Mouse (Mus musculus): Measurements from ENCODE around the gene Slc4a11. TPM values are rescaled to one million over a fixed set of nuclear protein-coding genes. Genes with fewer than 3 reads are reported as not detected.

Gene Slc4a11
- polyA plus RNA-seq (2015; fragmentation: Nextera tagmentation; extraction: Ambion mirVana): 0.86 and 1.8 TPM in 2 replicates

- peak within 1 kb of the TSS; percentile 100 for H3K4me2 ChIP-seq (ENCODE audit: low read length)
- peak within 1 kb of the TSS; percentile 59 for H3K9ac ChIP-seq (replicated peaks; ENCODE audit: low read depth, low read length)
- peak within 1 kb of the TSS; percentile 57 for H3K4me3 ChIP-seq (replicated peaks; ENCODE audit: low read length)
- H3K9me3 ChIP-seq (ENCODE audit: control insufficient read depth, low read length): no peaks in the 10 kb centered on the region
- peaks cover 13% of the 10 kb centered on the region for H3K27me3 ChIP-seq (replicated peaks; ENCODE audit: control insufficient read depth, insufficient read depth, low read length)
- H3K27ac ChIP-seq (ENCODE audit: low read length): no peak within 1 kb of the TSS
- WGBS: under 1% methylated on average over 65 of the region's 65 CpGs
- no peaks in the 10 kb centered on the region for H3K36me3 ChIP-seq (ENCODE audit: control insufficient read depth, insufficient read depth)
- H3K4me1 ChIP-seq (replicated peaks; ENCODE audit: control insufficient read depth, insufficient read depth, low read length): peaks cover 17% of the 10 kb centered on the region
- ATAC-seq: peak; percentile 66
These were observed at the start of gene Slc4a11 for GRCm38 (mm10) chr2:130697153-130697810. Gene Slc4a11, minus strand, starts transcription at chr2:130697519.

DNA sequence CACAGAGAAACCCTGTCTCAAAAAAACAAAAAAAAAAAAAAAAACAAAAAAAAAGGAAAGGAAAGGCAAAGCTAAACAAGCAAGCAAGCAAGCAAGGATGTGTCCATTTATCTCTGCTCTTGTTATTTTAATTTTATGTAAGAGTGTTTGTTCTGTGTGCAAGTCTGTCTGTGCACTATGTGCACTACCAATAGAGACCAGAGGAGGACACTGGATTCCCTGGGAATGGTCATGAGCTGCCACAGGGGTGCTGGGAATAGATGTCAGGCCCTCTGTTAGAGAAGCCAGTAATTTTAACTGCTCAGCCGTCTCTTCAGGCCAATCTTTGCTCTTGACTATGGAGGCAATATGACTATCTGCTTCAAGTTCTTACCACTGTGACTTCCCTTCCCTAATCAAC lies 46.3 kb upstream of the Slc4a11 start:
- Histone ChIP-seq H3K4me2 (ENCODE audit: low read length) (no peak overlapping the region), H3K27ac (ENCODE audit: low read length) (no peak overlapping the region), H3K4me3 (replicated peaks; ENCODE audit: low read length) (no peak overlapping the region), H3K9me3 (ENCODE audit: control insufficient read depth, low read length) (no peaks in the 10 kb centered on the region), H3K36me3 (ENCODE audit: control insufficient read depth, insufficient read depth) (peaks cover 66% of the 10 kb centered on the region), H3K9ac (replicated peaks; ENCODE audit: low read depth, low read length) (no peak overlapping the region), H3K27me3 (replicated peaks; ENCODE audit: control insufficient read depth, insufficient read depth, low read length) (no peaks in the 10 kb centered on the region), H3K4me1 (replicated peaks; ENCODE audit: control insufficient read depth, insufficient read depth, low read length) (no peaks in the 10 kb centered on the region)
- no peak for ATAC-seq
- WGBS: 100% methylated on average over 1 of the region's 1 CpGs

DNA sequence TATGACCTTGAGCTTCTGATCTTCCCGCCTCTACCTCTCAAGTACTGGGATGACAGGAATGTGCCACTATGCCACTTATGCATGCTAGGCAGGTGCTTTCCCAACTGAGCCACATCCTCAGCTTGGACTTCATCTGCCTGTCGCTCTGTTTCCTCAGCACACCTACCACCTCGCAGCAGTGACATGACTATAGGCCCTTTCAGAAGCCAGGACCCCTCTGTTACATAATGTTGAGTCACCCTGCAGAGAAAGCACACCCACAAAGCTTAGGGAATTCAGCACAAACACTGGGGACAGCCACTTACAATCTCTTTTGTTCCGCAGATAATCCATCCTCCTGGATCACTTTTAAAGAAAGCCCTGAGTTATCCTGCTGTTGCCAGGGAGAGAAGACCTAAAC lies 42.8 kb upstream of the Slc4a11 start:
- H3K9ac ChIP-seq (replicated peaks; ENCODE audit: low read depth, low read length): no peak overlapping the region

DNA sequence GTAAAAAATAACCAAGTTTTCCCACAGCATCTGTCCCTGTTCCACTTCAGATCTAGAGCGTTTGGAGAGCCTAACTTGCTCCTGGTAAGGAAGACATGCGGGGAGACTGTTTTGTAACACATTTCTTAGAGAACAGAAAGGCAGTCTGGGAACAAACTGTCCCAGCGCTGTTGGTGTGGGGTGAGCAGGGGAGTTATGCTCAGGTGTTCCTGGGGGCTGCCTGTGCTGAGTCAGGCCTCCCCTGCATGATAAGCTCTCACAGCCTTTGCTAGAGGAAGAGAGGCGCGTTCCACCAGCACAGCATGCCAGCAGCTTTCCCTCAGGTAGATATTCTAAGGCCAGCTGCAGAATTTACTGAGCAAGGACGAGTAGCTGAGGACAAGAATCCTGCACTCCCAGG lies 40.7 kb upstream of the Slc4a11 start:
- Histone ChIP-seq H3K27me3 (replicated peaks; ENCODE audit: control insufficient read depth, insufficient read depth, low read length) (no peaks in the 10 kb centered on the region), H3K9ac (replicated peaks; ENCODE audit: low read depth, low read length) (no peak overlapping the region), H3K36me3 (ENCODE audit: control insufficient read depth, insufficient read depth) (peaks cover 52% of the 10 kb centered on the region), H3K4me3 (replicated peaks; ENCODE audit: low read length) (no peak overlapping the region), H3K4me1 (replicated peaks; ENCODE audit: control insufficient read depth, insufficient read depth, low read length) (no peaks in the 10 kb centered on the region), H3K9me3 (ENCODE audit: control insufficient read depth, low read length) (no peaks in the 10 kb centered on the region), H3K4me2 (ENCODE audit: low read length) (no peak overlapping the region), H3K27ac (ENCODE audit: low read length) (no peak overlapping the region)
- 82% methylated on average over 6 of the region's 6 CpGs for WGBS
- no peak for ATAC-seq

More for the DNA sequence above, 42.8 kb upstream of the Slc4a11 start:
- Histone ChIP-seq H3K36me3 (ENCODE audit: control insufficient read depth, insufficient read depth) (peaks cover 60% of the 10 kb centered on the region), H3K4me1 (replicated peaks; ENCODE audit: control insufficient read depth, insufficient read depth, low read length) (no peaks in the 10 kb centered on the region), H3K27me3 (replicated peaks; ENCODE audit: control insufficient read depth, insufficient read depth, low read length) (no peaks in the 10 kb centered on the region), H3K27ac (ENCODE audit: low read length) (no peak overlapping the region), H3K4me3 (replicated peaks; ENCODE audit: low read length) (no peak overlapping the region), H3K9me3 (ENCODE audit: control insufficient read depth, low read length) (no peaks in the 10 kb centered on the region), H3K4me2 (ENCODE audit: low read length) (no peak overlapping the region)
- no peak for ATAC-seq
- WGBS: 26% methylated on average over 4 of the region's 4 CpGs

DNA sequence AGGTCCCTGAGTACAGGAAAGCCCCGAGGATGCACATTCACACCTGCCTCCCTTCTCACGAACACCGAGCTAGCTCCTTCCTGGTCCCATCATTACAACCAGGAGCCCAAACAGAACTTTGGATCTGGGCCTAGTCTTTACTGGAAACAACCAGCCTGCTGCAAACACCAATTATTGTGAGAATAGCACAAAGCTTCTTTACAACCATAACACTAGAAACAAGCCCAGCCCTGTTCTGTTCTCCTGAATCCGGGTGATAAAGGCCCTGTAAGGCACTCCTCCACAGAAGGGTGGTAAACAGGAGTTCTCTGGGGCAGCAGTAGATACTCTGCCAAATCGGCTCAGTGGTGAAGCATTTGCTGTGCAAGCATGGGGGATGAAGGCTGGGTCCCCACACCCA lies 38.0 kb upstream of the Slc4a11 start:
- H3K4me1 ChIP-seq (replicated peaks; ENCODE audit: control insufficient read depth, insufficient read depth, low read length): no peaks in the 10 kb centered on the region
- H3K4me2 ChIP-seq (ENCODE audit: low read length): no peak overlapping the region
- H3K4me3 ChIP-seq (replicated peaks; ENCODE audit: low read length): no peak overlapping the region
- no peaks in the 10 kb centered on the region for H3K27me3 ChIP-seq (replicated peaks; ENCODE audit: control insufficient read depth, insufficient read depth, low read length)
- 80% methylated on average over 5 of the region's 5 CpGs for WGBS
- no peak overlapping the region for H3K9ac ChIP-seq (replicated peaks; ENCODE audit: low read depth, low read length)
- H3K36me3 ChIP-seq (ENCODE audit: control insufficient read depth, insufficient read depth): peaks cover 49% of the 10 kb centered on the region
- no peaks in the 10 kb centered on the region for H3K9me3 ChIP-seq (ENCODE audit: control insufficient read depth, low read length)
- H3K27ac ChIP-seq (ENCODE audit: low read length): no peak overlapping the region
- ATAC-seq: no peak

DNA sequence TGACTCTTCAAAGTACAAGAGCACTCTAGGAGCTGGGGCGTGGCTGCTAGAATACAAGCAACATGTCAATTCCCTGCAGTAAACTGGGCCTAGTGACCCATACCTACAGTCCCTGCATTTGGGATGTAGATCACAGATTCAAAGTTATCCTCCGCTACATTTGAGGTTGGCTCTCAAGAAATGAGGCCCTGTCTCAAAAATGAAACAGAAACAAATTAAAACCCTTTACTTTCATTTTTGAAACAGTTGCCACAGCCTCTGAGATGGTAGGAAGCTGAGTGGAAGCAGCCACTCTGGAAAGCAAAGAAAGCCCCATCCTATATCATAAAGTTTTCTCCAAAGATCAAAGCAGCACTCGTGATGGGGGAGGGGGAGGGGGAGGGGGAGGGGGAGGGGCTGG lies 36.1 kb upstream of the Slc4a11 start:
- WGBS: 94% methylated on average over 2 of the region's 3 CpGs
- Histone ChIP-seq H3K9me3 (ENCODE audit: control insufficient read depth, low read length) (no peaks in the 10 kb centered on the region), H3K9ac (replicated peaks; ENCODE audit: low read depth, low read length) (no peak overlapping the region), H3K36me3 (ENCODE audit: control insufficient read depth, insufficient read depth) (peaks cover 59% of the 10 kb centered on the region), H3K4me3 (replicated peaks; ENCODE audit: low read length) (no peak overlapping the region), H3K4me2 (ENCODE audit: low read length) (no peak overlapping the region), H3K27ac (ENCODE audit: low read length) (no peak overlapping the region), H3K27me3 (replicated peaks; ENCODE audit: control insufficient read depth, insufficient read depth, low read length) (no peaks in the 10 kb centered on the region), H3K4me1 (replicated peaks; ENCODE audit: control insufficient read depth, insufficient read depth, low read length) (no peaks in the 10 kb centered on the region)
- ATAC-seq: no peak

GRCm38 (mm10) chr2:130731855-130732254 lies 34.5 kb upstream of the Slc4a11 start:
- Histone ChIP-seq H3K9ac (replicated peaks; ENCODE audit: low read depth, low read length) (no peak overlapping the region), H3K4me3 (replicated peaks; ENCODE audit: low read length) (no peak overlapping the region), H3K4me1 (replicated peaks; ENCODE audit: control insufficient read depth, insufficient read depth, low read length) (no peaks in the 10 kb centered on the region), H3K27me3 (replicated peaks; ENCODE audit: control insufficient read depth, insufficient read depth, low read length) (no peaks in the 10 kb centered on the region), H3K4me2 (ENCODE audit: low read length) (no peak overlapping the region), H3K27ac (ENCODE audit: low read length) (no peak overlapping the region), H3K36me3 (ENCODE audit: control insufficient read depth, insufficient read depth) (peaks cover 64% of the 10 kb centered on the region), H3K9me3 (ENCODE audit: control insufficient read depth, low read length) (no peaks in the 10 kb centered on the region)
- 74% methylated on average over 5 of the region's 5 CpGs for WGBS
- no peak for ATAC-seq

DNA sequence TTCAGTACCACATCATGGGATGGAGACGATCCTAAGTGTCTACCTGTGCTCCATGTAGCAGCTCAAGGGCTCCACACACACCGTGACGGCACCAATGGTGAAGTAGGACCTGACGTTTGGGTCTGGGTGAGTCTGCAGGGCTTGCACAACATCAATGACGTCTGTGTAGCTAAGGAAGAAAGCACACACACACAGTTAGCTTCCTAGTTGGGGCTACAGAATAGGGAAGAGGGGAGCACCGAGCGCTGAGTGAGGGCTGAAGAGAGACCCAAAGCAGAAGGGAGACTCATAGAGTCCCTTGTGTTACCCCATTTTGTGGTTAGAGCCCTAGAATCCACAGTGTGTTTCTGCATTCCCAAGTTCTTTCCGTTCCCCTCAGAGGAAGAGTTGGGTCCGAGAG lies 33.4 kb upstream of the Slc4a11 start:
- WGBS: 90% methylated on average over 9 of the region's 9 CpGs

DNA sequence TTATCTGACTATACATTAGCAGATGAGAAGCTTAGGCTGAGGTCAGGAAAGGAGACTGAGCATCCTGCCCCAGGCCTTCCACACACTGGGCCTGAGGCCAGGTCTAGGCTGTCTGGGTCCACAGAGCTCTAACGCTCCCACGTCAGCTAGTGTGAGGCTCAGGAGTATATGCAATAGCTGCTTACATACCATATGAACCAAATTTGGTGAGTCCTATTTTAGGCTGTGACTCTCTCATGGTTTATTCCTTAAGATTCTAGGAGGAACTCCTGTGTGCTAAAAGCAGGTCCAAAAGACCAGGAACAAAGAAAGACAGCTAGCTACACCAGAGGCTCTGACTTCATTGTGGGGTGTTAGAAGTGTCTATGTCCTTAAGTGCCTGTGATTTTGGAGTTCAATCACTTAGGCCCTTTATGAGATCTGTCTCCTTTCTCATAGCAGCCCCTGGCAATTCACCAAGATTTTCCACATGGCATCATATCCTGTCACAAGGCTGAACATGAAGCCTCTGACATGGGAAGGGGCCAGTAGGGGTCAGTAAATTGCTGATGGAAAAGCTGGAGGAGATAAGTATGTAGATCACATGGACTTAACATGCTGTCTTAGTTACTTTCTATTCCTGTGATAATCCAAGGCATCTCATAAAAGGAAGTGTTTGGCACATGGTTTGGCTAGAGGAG lies 31.7 kb upstream of the Slc4a11 start:
- Histone ChIP-seq H3K9me3 (ENCODE audit: control insufficient read depth, low read length) (no peaks in the 10 kb centered on the region), H3K36me3 (ENCODE audit: control insufficient read depth, insufficient read depth) (peaks cover 67% of the 10 kb centered on the region), H3K4me3 (replicated peaks; ENCODE audit: low read length) (no peak overlapping the region), H3K9ac (replicated peaks; ENCODE audit: low read depth, low read length) (no peak overlapping the region), H3K4me2 (ENCODE audit: low read length) (no peak overlapping the region), H3K27ac (ENCODE audit: low read length) (no peak overlapping the region), H3K4me1 (replicated peaks; ENCODE audit: control insufficient read depth, insufficient read depth, low read length) (no peaks in the 10 kb centered on the region), H3K27me3 (replicated peaks; ENCODE audit: control insufficient read depth, insufficient read depth, low read length) (no peaks in the 10 kb centered on the region)
- WGBS: 94% methylated on average over 2 of the region's 2 CpGs
- no peak for ATAC-seq

More for the DNA sequence above, 33.4 kb upstream of the Slc4a11 start:
- Histone ChIP-seq H3K9ac (replicated peaks; ENCODE audit: low read depth, low read length) (no peak overlapping the region), H3K36me3 (ENCODE audit: control insufficient read depth, insufficient read depth) (peaks cover 65% of the 10 kb centered on the region), H3K4me1 (replicated peaks; ENCODE audit: control insufficient read depth, insufficient read depth, low read length) (no peaks in the 10 kb centered on the region), H3K27ac (ENCODE audit: low read length) (no peak overlapping the region), H3K4me2 (ENCODE audit: low read length) (no peak overlapping the region), H3K9me3 (ENCODE audit: control insufficient read depth, low read length) (no peaks in the 10 kb centered on the region), H3K4me3 (replicated peaks; ENCODE audit: low read length) (no peak overlapping the region), H3K27me3 (replicated peaks; ENCODE audit: control insufficient read depth, insufficient read depth, low read length) (no peaks in the 10 kb centered on the region)
- ATAC-seq: no peak
